Mouse (Mus musculus): ENCODE measurements around the gene Eid2b.
A peak's percentile ranks its signal among the peaks of the same experiment; 100 is the strongest.
"Not testable (repeated sequence)": the region's sequence is repeated elsewhere in the genome, so short reads cannot be mapped to it uniquely, and the experiment has no call there.

Eid2b gene

DNA sequence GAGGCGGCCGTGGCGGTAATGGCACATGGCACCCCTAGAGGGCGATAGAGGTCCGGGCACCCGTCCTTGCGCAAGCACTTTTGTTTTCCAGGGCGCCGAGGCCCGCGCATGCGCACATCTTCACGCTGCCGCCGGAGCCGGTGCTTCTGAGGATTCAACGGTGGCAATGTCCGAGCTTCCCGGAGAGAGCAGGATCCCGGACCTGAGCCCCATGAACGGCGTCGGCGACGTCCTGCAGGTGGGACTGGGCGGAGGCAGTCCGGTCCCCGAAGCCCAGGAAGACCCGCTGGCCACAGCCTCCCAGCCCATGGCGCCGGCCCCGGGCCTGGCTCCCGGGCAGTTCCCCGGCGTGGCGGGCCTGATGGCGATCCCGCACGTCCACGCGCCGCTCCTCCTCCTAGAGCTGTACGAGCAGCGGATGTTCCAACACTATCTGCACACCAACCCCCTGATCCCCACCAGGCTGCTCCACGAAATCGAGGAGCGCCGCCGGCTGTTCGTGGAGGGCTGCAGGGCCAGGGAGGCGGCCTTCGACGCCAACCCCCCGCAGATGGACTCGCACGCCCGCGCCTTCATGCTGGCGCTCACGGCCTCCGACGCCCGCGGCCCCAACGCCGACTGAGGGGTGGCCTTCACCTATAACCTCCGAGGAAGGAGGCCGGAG, at the start of gene Eid2b:
Eid2b (plus strand) TSS at position 125 of the 664 bp plus-strand sequence.
- DNase-seq, result peak; percentile 96

- DNase-seq, result not testable (repeated sequence)
Measured at GRCm38 (mm10) chr7:28243943-28244342, 33.6 kb upstream of the Eid2b start.

DNA sequence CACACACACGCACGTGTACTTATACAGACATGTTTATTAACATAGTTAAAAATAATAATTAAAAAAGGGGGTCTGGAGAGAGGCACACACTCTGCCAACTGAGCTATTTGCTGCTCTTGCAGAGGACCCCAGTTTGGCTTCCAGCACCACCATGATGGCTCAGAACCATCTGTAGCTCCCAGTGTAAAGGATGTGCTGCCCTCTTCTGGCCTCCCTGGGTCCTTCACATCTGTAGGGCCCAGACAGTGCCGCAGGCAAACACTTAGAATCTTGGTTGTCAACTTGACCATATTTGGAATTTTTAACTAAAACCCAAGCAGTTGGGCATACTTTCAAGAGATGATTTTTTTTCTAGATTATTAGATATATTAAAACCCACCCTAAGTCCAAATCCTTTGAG, 28.6 kb upstream of the Eid2b start:
- DNase-seq, result no peak

- no peak for DNase-seq
Measured at GRCm38 (mm10) chr7:28251976-28252375, 25.6 kb upstream of the Eid2b start.

DNA sequence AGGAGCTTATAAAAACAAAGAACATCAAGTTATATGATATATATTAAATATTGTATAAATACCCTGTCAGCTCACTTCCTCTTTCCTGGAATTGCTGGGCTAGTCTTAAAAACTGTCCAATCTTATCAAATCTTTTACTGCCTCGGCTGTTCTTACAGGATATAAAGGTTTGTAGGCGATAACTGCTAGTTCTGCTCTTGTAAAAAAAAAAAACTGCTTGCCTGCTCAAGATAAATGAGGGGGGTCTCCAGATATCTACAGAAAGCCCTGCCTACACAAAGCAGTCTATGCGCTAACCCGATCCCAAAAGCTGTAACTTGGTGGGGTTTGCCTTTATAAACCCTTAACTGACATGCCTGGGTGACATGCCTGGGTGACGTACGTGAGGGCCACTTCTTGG, 22.9 kb upstream of the Eid2b start:
- no peak for DNase-seq

GRCm38 (mm10) chr7:28255476-28255875, 22.1 kb upstream of the Eid2b start:
- DNase-seq, result no peak

GRCm38 (mm10) chr7:28262861-28263260, 14.7 kb upstream of the Eid2b start:
- no peak for DNase-seq

- DNase-seq, result no peak
Measured at GRCm38 (mm10) chr7:28263786-28264185, 13.8 kb upstream of the Eid2b start.

GRCm38 (mm10) chr7:28265391-28265790, 12.1 kb upstream of the Eid2b start:
- no peak for DNase-seq

GRCm38 (mm10) chr7:28267129-28268041, 10.2 kb upstream of the Eid2b start, which contains the start of gene Eid2:
Gene Eid2 (plus strand): TSS chr7:28267881.
- peak; percentile 93 for DNase-seq

GRCm38 (mm10) chr7:28268042-28268531, 9.5 kb upstream of the Eid2b start:
- DNase-seq, result peak; percentile 64

- no peak for DNase-seq
Measured at GRCm38 (mm10) chr7:28268576-28268975, 9.0 kb upstream of the Eid2b start.

DNA sequence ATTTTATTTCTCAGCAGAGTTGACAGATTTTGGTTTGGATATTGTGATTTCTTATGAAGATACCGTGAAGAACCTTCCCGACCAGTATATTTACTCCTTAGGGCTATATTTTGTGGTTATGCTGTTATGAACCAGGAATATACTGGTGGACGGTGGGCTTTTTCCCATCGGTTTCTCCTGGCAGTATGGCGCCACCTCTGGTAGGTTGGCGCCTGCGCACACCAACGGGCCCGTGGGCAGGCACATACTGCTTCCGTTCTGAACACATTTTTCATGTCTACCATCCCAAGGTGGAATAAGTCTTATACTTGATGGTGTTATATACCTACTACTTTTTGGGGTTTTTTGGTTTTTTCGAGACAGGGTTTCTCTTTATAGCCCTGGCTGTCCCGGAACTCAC, 8.2 kb upstream of the Eid2b start:
- DNase-seq, result no peak

DNA sequence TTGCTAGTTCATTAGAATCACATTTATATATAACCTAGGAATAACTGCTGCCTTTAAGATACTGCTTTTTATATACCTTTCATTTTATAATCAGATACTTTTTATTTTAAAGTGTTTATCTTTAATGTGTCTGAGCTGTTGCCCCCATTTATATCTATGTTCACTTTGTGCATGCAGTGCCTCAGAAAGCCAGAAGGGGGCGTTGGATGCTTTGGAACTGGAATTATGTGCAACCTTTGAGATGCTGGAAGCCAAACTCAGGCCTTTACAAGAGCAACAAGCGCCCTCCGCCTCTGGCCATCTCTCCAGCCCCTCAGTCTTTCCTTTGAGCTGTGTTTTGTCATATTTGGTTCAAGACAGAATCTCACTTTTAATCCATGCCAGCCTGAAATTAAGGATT, 5.8 kb upstream of the Eid2b start:
- no peak for DNase-seq

DNA sequence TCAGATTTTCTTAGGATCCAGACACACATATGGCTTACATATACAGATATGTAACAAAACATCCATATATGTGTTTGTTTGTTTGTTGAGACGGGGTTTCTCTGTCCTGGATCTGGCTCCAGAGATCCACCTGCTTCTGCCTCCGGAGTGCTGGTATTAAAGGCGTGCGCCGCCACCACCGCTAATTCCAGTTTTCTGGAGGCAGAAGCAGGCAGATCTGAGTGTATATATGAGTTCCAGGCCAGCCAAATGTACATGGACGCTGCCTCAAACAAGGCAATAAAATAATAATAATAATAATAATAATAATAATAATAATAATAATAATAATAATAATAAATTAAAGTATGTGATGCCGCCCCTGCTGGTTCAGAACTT, 313 bp upstream of the Eid2b start:
- DNase-seq, result no peak

DNA sequence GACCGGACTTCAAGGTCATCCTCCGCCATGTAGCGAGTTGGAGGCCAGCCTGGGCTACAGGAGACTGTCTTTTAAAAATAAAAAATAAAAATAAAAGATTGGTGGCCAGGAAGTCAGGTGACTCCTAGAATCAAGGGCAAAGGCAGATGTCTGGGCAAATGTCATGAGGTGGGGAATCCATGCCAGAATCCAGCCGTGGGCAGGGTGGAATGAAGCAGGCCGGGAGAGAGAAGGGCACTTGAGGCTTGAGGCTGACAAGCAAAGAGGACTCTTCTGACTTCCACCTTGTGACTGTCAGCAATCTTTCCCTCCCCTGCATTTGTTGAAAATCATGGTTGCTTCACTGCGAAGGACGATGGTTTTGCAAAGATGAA, 727 bp downstream of the Eid2b start:
- no peak for DNase-seq

GRCm38 (mm10) chr7:28280630-28281029, 3.1 kb downstream of the Eid2b start:
- DNase-seq, result no peak

GRCm38 (mm10) chr7:28290165-28290564, 12.6 kb downstream of the Eid2b start:
- no peak for DNase-seq

DNA sequence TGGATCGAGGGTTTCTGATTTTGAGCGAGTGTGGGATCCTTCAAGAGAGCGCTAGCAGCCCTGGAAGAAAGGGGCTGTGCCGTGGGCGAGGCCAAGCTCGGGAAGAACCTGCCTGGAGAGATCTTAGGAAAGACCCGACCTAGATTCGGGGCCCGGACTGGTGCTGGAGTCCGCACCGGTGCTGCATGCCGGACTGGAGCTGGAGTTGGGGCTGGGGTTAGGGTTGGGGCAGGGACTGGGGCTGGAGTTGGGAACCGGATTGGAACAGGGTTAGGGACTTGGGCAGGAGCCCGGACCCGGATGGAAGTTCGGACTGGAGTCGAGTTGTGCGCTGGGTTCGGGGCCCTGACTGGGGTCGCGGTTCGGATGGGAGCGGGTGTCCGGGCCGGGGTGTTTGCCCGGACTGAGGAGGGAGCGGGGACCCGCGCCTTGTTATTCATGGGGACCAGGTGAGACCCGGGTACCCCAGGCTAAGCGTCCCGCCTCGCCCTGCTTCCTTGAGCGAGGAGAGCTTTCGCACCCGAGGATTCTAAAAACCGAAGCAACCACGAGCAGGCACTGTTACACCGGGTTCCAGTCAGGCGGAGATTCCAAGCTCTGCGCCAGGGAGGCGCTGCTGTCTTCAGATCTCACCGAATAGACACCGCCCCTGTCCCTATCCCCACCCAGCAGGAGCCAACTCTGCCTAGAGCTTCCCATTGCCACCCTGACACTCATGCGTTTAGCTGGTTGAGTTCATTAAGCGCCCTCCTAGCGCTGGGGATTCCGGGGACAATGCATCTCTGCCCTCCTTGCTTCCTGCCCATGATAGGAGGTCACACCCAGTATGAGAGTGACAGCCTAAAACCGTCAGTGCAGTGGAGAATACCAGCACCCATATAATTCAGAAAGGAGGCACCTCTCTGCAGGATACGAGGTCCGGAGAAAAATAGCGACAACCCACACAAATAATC, 13.4 kb downstream of the Eid2b start, which contains the start of gene Selenov:
Selenov (minus strand) TSS at position 549 of the 953 bp plus-strand sequence.
- DNase-seq, result peak; percentile 42

- DNase-seq, result peak; percentile 79
Measured at GRCm38 (mm10) chr7:28294481-28294880, 16.9 kb downstream of the Eid2b start.

DNA sequence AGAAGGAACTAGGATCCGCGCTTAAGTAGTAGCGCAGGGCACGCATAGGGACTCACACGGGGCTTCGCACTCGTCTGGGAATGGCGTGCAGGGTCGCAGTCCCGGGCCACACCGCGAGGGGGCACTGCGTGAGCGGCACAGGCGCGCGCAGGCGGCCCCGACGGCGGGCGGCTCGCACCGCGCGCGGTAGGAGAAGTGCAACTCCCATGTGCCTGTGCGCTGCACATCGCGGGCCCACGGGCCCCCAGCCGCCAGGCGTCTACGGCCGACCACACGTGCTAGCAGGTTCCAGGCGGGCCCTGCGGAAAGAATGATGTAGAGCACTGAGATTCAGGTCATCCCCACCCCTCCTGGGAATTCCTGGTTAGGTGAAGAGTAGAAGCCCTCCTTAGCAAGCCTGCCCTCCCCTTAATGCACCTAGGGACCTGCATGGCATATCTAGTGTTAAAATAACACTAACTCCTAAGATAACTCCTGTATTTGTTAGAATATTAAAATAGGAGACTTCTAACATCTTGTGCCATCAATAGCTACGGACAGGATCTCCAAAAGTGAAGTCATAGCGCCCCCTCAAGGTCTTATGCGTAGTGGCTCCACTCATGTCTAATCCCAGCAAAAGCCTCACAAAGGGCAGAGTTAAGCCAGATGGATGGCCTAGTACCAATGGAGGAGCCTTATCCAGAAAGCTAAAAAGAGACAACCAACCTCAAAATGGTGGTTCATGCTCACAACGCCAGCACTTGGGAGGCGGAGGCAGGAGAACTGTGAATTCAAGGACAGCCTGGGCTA, 21.5 kb downstream of the Eid2b start:
- peak; percentile 24 for DNase-seq
